Mouse (Mus musculus) embryonic facial prominence, embryonic 13.5 days (tissue): ENCODE measurements at regions not wholly inside any gene's neighbourhood (a gene's known extent, or its start where the extent isn't known, plus 50 kb on each side); places are given as distances from the start of the nearest gene placed in this dataset.

Experiments used
- ATAC-seq: fragments of 200-750 bp; cut with Nextera tagmentation; 2 replicates; pipeline ENCODE4 v1.8.0; 2017; ENCODE audit warnings: low read depth; ENCODE audit not compliant: insufficient number of reproducible peaks, insufficient read depth, low FRiP score, low TSS enrichment
- H3K27ac ChIP-seq: fragments of 300-500 bp; sonication (generic); 2 replicates; pipeline ENCODE4 v1.5.1; 2015; ENCODE audit warnings: moderate library complexity, mild to moderate bottlenecking, inconsistent platforms
- H3K27me3 ChIP-seq: fragments of 300-500 bp; sonication (generic); 2 replicates; pipeline ENCODE4 v1.6.1; 2015; ENCODE audit warnings: mild to moderate bottlenecking, inconsistent platforms
- H3K36me3 ChIP-seq: fragments of 300-500 bp; sonication (generic); 2 replicates; pipeline ENCODE4 v1.6.1; 2015; ENCODE audit warnings: mild to moderate bottlenecking, inconsistent platforms
- H3K4me1 ChIP-seq: fragments of 300-500 bp; sonication (generic); 2 replicates; pipeline ENCODE4 v1.6.1; 2015; ENCODE audit warnings: inconsistent platforms
- H3K4me2 ChIP-seq: fragments of 300-500 bp; sonication (generic); 2 replicates; pipeline ENCODE4 v1.6.1; 2015; ENCODE audit warnings: moderate library complexity, mild to moderate bottlenecking, inconsistent platforms
- H3K4me3 ChIP-seq: fragments of 300-500 bp; sonication (generic); 2 replicates; pipeline ENCODE4 v1.5.1; 2015; ENCODE audit warnings: mild to moderate bottlenecking, inconsistent platforms
- H3K9ac ChIP-seq: fragments of 300-500 bp; sonication (generic); 2 replicates; pipeline ENCODE4 v1.6.1; 2015; ENCODE audit warnings: mild to moderate bottlenecking, inconsistent platforms
- H3K9me3 ChIP-seq: fragments of 300-500 bp; sonication (generic); 2 replicates; pipeline ENCODE4 v1.6.1; 2016; ENCODE audit warnings: inconsistent platforms
- WGBS: fragments of 180-500 bp; shearing (Covaris S2); methylation state at CpG from one replicate; pipeline ENCODE4 v1.1.7; 2015; ENCODE audit warnings: mixed read lengths; 5-methylcytosine and 5-hydroxymethylcytosine counted together

GRCm38 (mm10) chr6:73401059-73401458 lies 68.4 kb downstream of the 4931417E11Rik start:
- WGBS, result 88% methylated on average over 2 of the region's 2 CpGs
- H3K9me3 ChIP-seq, result no peaks in the 10 kb centered on the region
- H3K27me3 ChIP-seq, result no peaks in the 10 kb centered on the region
- no peak overlapping the region for H3K9ac ChIP-seq
- H3K4me1 ChIP-seq, result no peaks in the 10 kb centered on the region
- H3K27ac ChIP-seq, result no peak overlapping the region
- no peak for ATAC-seq
- H3K4me2 ChIP-seq, result no peak overlapping the region
- no peak overlapping the region for H3K4me3 ChIP-seq
- no peaks in the 10 kb centered on the region for H3K36me3 ChIP-seq

GRCm38 (mm10) chr6:73389301-73389700 lies 80.2 kb downstream of the 4931417E11Rik start:
- ATAC-seq, result no peak
- H3K9me3 ChIP-seq, result no peaks in the 10 kb centered on the region
- no peak overlapping the region for H3K27ac ChIP-seq
- H3K4me1 ChIP-seq, result no peaks in the 10 kb centered on the region
- H3K36me3 ChIP-seq, result no peaks in the 10 kb centered on the region
- WGBS, result 47% methylated on average over 6 of the region's 6 CpGs
- no peak overlapping the region for H3K9ac ChIP-seq
- H3K4me3 ChIP-seq, result no peak overlapping the region
- H3K27me3 ChIP-seq, result no peaks in the 10 kb centered on the region
- no peak overlapping the region for H3K4me2 ChIP-seq

GRCm38 (mm10) chr6:73386261-73386660 lies 83.2 kb downstream of the 4931417E11Rik start:
- no peaks in the 10 kb centered on the region for H3K9me3 ChIP-seq
- no peaks in the 10 kb centered on the region for H3K4me1 ChIP-seq
- H3K9ac ChIP-seq, result no peak overlapping the region
- no peak overlapping the region for H3K4me2 ChIP-seq
- no peak overlapping the region for H3K4me3 ChIP-seq
- H3K27me3 ChIP-seq, result no peaks in the 10 kb centered on the region
- 95% methylated on average over 3 of the region's 3 CpGs for WGBS
- no peak overlapping the region for H3K27ac ChIP-seq
- H3K36me3 ChIP-seq, result no peaks in the 10 kb centered on the region
- ATAC-seq, result no peak

- Histone ChIP-seq H3K27ac (no peak overlapping the region), H3K27me3 (no peaks in the 10 kb centered on the region), H3K4me1 (no peaks in the 10 kb centered on the region), H3K4me2 (no peak overlapping the region), H3K4me3 (no peak overlapping the region), H3K9me3 (no peaks in the 10 kb centered on the region; the same call in 1 of the 2 replicates), H3K9ac (no peak overlapping the region), H3K36me3 (no peaks in the 10 kb centered on the region)
- ATAC-seq, result no peak
- 85% methylated on average over 5 of the region's 5 CpGs for WGBS
Observed at GRCm38 (mm10) chr6:73379825-73380224, 89.6 kb downstream of the 4931417E11Rik start.

GRCm38 (mm10) chr6:73377884-73378283 lies 91.6 kb downstream of the 4931417E11Rik start:
- no peak overlapping the region for H3K4me3 ChIP-seq
- ATAC-seq, result no peak
- H3K27ac ChIP-seq, result no peak overlapping the region
- WGBS, result 92% methylated on average over 8 of the region's 8 CpGs
- H3K9me3 ChIP-seq, result no peaks in the 10 kb centered on the region; the same call in 1 of the 2 replicates
- H3K4me2 ChIP-seq, result no peak overlapping the region
- no peaks in the 10 kb centered on the region for H3K36me3 ChIP-seq
- H3K4me1 ChIP-seq, result no peaks in the 10 kb centered on the region
- H3K9ac ChIP-seq, result no peak overlapping the region
- H3K27me3 ChIP-seq, result no peaks in the 10 kb centered on the region

GRCm38 (mm10) chr6:73376291-73376690 lies 93.2 kb downstream of the 4931417E11Rik start:
- H3K9me3 ChIP-seq, result no peaks in the 10 kb centered on the region; the same call in 1 of the 2 replicates
- ATAC-seq, result no peak
- no peak overlapping the region for H3K4me2 ChIP-seq
- H3K27ac ChIP-seq, result no peak overlapping the region
- no peaks in the 10 kb centered on the region for H3K27me3 ChIP-seq
- no peaks in the 10 kb centered on the region for H3K36me3 ChIP-seq
- H3K4me3 ChIP-seq, result no peak overlapping the region
- no peaks in the 10 kb centered on the region for H3K4me1 ChIP-seq
- 94% methylated on average over 11 of the region's 11 CpGs for WGBS
- H3K9ac ChIP-seq, result no peak overlapping the region

GRCm38 (mm10) chr6:73372901-73373300 lies 96.6 kb downstream of the 4931417E11Rik start:
- Histone ChIP-seq H3K9ac (no peak overlapping the region), H3K27ac (no peak overlapping the region), H3K9me3 (no peaks in the 10 kb centered on the region; the same call in 1 of the 2 replicates), H3K36me3 (no peaks in the 10 kb centered on the region), H3K4me1 (no peaks in the 10 kb centered on the region), H3K27me3 (peaks cover 18% of the 10 kb centered on the region), H3K4me2 (no peak overlapping the region), H3K4me3 (no peak overlapping the region)
- no peak for ATAC-seq
- 87% methylated on average over 5 of the region's 5 CpGs for WGBS

- Histone ChIP-seq H3K4me1 (no peaks in the 10 kb centered on the region), H3K27me3 (peaks cover 18% of the 10 kb centered on the region), H3K9ac (no peak overlapping the region), H3K9me3 (no peaks in the 10 kb centered on the region; the same call in 1 of the 2 replicates), H3K36me3 (no peaks in the 10 kb centered on the region), H3K4me3 (no peak overlapping the region), H3K27ac (no peak overlapping the region), H3K4me2 (no peak overlapping the region)
- 91% methylated on average over 5 of the region's 5 CpGs for WGBS
- ATAC-seq, result no peak
Observed at GRCm38 (mm10) chr6:73371866-73372265, 97.6 kb downstream of the 4931417E11Rik start.

- H3K36me3 ChIP-seq, result no peaks in the 10 kb centered on the region
- no peak overlapping the region for H3K9ac ChIP-seq
- no peaks in the 10 kb centered on the region for H3K9me3 ChIP-seq
- H3K4me1 ChIP-seq, result no peaks in the 10 kb centered on the region
- ATAC-seq, result no peak
- no peak overlapping the region for H3K4me3 ChIP-seq
- 89% methylated on average over 4 of the region's 4 CpGs for WGBS
- no peak overlapping the region for H3K27ac ChIP-seq
- H3K27me3 ChIP-seq, result peaks cover 23% of the 10 kb centered on the region
- no peak overlapping the region for H3K4me2 ChIP-seq
Observed at GRCm38 (mm10) chr6:73370901-73371300, 98.6 kb downstream of the 4931417E11Rik start.

GRCm38 (mm10) chr6:73368836-73369141 lies 100.7 kb downstream of the 4931417E11Rik start:
- Histone ChIP-seq H3K27me3 (peaks cover 23% of the 10 kb centered on the region), H3K4me2 (peak overlapping the region; percentile 52), H3K4me3 (peak overlapping the region; percentile 15), H3K27ac (no peak overlapping the region), H3K9me3 (no peaks in the 10 kb centered on the region), H3K36me3 (no peaks in the 10 kb centered on the region), H3K9ac (0 out of 2 replicates have a peak overlapping the region, but pooled peaks have one; percentile 22), H3K4me1 (no peaks in the 10 kb centered on the region)
- 14% methylated on average over 6 of the region's 6 CpGs for WGBS
- ATAC-seq, result no peak

- H3K4me3 ChIP-seq, result peak overlapping the region; percentile 15
- WGBS, result 10% methylated on average over 21 of the region's 21 CpGs
Observed at GRCm38 (mm10) chr6:73368047-73368835, 101.2 kb downstream of the 4931417E11Rik start.

GRCm38 (mm10) chr6:73367616-73368015 lies 101.9 kb downstream of the 4931417E11Rik start:
- Histone ChIP-seq H3K9ac (no peak overlapping the region), H3K4me1 (no peaks in the 10 kb centered on the region), H3K4me2 (peak overlapping the region; percentile 52), H3K4me3 (no peak overlapping the region), H3K27ac (no peak overlapping the region), H3K27me3 (peaks cover 23% of the 10 kb centered on the region), H3K36me3 (no peaks in the 10 kb centered on the region), H3K9me3 (no peaks in the 10 kb centered on the region)
- ATAC-seq, result no peak; the same call in 1 of the 2 replicates
- WGBS, result 5% methylated on average over 5 of the region's 5 CpGs

More at GRCm38 (mm10) chr6:73368047-73368835, 101.2 kb downstream of the 4931417E11Rik start:
- Histone ChIP-seq H3K36me3 (no peaks in the 10 kb centered on the region), H3K9me3 (no peaks in the 10 kb centered on the region), H3K4me2 (peak overlapping the region; percentile 52), H3K27ac (no peak overlapping the region), H3K27me3 (peaks cover 23% of the 10 kb centered on the region), H3K9ac (0 out of 2 replicates have a peak overlapping the region, but pooled peaks have one; percentile 22), H3K4me1 (no peaks in the 10 kb centered on the region)
- no peak for ATAC-seq
